Mouse (Mus musculus): ENCODE measurements at regions not wholly inside any gene's neighbourhood (a gene's known extent, or its start where the extent isn't known, plus 50 kb on each side); places are given as distances from the start of the nearest gene placed in this dataset.
"Not testable (repeated sequence)": the region's sequence is repeated elsewhere in the genome, so short reads cannot be mapped to it uniquely, and the experiment has no call there.

GRCm38 (mm10) chr8:20122067-20122925, 219.1 kb downstream of the Gm31371 start:
- DNase-seq, result peak; percentile 99

GRCm38 (mm10) chr8:20123545-20123944, 220.4 kb downstream of the Gm31371 start:
- DNase-seq, result peak; percentile 7

GRCm38 (mm10) chr8:20135626-20136025, 227.4 kb downstream of the Gm15319 start:
- not testable (repeated sequence) for DNase-seq

- DNase-seq, result peak; percentile 2
Observed at GRCm38 (mm10) chr8:20145436-20145835, 217.6 kb downstream of the Gm15319 start.

GRCm38 (mm10) chr8:20151317-20152047, 211.5 kb downstream of the Gm15319 start:
- not testable (repeated sequence) for DNase-seq

- peak; percentile 2 for DNase-seq
Observed at GRCm38 (mm10) chr8:20154091-20154490, 208.9 kb downstream of the Gm15319 start.

All from thymus, postnatal 14 days (tissue).